Mouse (Mus musculus) lung, postnatal 0 days (tissue): ENCODE results near the gene Bcr. TPM values are rescaled to one million over a fixed set of nuclear protein-coding genes. Genes with fewer than 3 reads are reported as not detected.

ENCODE experiments used
- ATAC-seq: fragments of 200-750 bp; cut with Nextera tagmentation; 2 replicates; pipeline ENCODE4 v1.8.0; 2017; ENCODE audit warnings: moderate library complexity
- DNase-seq: peaks from one replicate; pipeline ENCODE4 v3.0.0-alpha.2; 2016; ENCODE audit warnings: low spot score
- H3K27ac ChIP-seq: fragments of 300-500 bp; sonication (generic); 2 replicates; pipeline ENCODE4 v1.5.1; 2014; ENCODE audit warnings: antibody characterized with exemption, mild to moderate bottlenecking, low read length, mixed read lengths
- H3K27me3 ChIP-seq: fragments of 300-500 bp; sonication (generic); replicated peaks from 2 replicates; pipeline ENCODE4 v1.6.1; 2014; ENCODE audit warnings: low read length, mixed read lengths; ENCODE audit not compliant: insufficient read depth
- H3K36me3 ChIP-seq: fragments of 300-500 bp; sonication (generic); 2 replicates; pipeline ENCODE4 v1.6.1; 2014; ENCODE audit warnings: low read length, mixed read lengths; ENCODE audit not compliant: insufficient read depth
- H3K4me1 ChIP-seq: fragments of 300-500 bp; sonication (generic); 2 replicates; pipeline ENCODE4 v1.6.1; 2014; ENCODE audit warnings: antibody characterized with exemption, low read depth, low read length, mixed read lengths; ENCODE audit not compliant: insufficient read depth
- H3K4me2 ChIP-seq: fragments of 300-500 bp; sonication (generic); replicated peaks from 2 replicates; pipeline ENCODE4 v1.6.1; 2014; ENCODE audit warnings: low read depth, mild to moderate bottlenecking, low read length, moderate library complexity, mixed read lengths
- H3K4me3 ChIP-seq: fragments of 300-500 bp; sonication (generic); 2 replicates; pipeline ENCODE4 v1.5.1; 2014; ENCODE audit warnings: low read depth, low read length
- H3K9ac ChIP-seq: fragments of 300-500 bp; sonication (generic); replicated peaks from 2 replicates; pipeline ENCODE4 v1.6.1; 2014; ENCODE audit warnings: low read depth, mild to moderate bottlenecking
- H3K9me3 ChIP-seq: fragments of 300-500 bp; sonication (generic); 2 replicates; pipeline ENCODE4 v1.6.1; 2016; ENCODE audit warnings: low read length, mixed read lengths
- CTCF ChIP-seq: IDR thresholded peaks from 2 replicates; pipeline ENCODE4 v1.5.1; 2016; ENCODE audit warnings: antibody characterized with exemption, mild to moderate bottlenecking
- EP300 ChIP-seq: IDR thresholded peaks from 2 replicates; pipeline ENCODE4 v1.6.1; 2016; ENCODE audit warnings: antibody characterized with exemption, mild to moderate bottlenecking, control low read depth
- WGBS: fragments of 180-500 bp; shearing (Covaris S2); extraction: QIAGEN DNeasy Blood & Tissue Kit; methylation state at CpG from one replicate; pipeline ENCODE4 v1.1.7; 2014; 5-methylcytosine and 5-hydroxymethylcytosine counted together
- polyA plus RNA-seq: library from polyadenylated mRNA; unstranded; fragments of >200 nt; fragmentation: Nextera tagmentation; extraction: Ambion mirVana; gene quantifications from 2 replicates; pipeline ENCODE4 v1.2.1, GENCODE M21; 2015

Gene Bcr
- polyA plus RNA-seq, 1 experiment from 2014 or later: 20.2 TPM

DNA sequence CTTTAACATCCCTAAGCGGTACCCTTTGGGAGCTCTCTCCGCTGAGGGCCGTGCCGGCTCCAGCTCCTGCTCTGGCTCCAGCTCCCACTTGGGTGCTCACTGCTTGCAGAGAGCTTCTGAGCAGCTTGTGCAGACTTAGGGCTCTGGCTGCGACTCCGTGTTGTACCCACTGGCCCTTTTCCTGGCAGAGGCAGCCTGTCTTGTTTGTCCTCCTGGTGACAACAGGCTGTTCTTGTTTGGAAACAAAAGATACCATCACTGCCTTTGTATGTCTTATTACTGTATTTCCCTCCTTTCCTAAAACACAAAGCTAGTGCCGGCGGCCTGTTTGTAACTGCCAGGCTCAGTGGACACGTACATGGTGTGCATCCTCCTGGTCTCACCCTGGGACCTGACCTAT, 53.2 kb downstream of the Bcr start:
- Histone ChIP-seq H3K27ac (no peak overlapping the region), H3K9me3 (no peaks in the 10 kb centered on the region), H3K4me2 (no peak overlapping the region), H3K4me1 (peaks cover 2% of the 10 kb centered on the region; the same call in 1 of the 2 replicates), H3K36me3 (no peaks in the 10 kb centered on the region), H3K4me3 (no peak overlapping the region), H3K27me3 (no peaks in the 10 kb centered on the region), H3K9ac (no peak overlapping the region)
- WGBS: 67% methylated on average over 9 of the region's 9 CpGs
- TF ChIP-seq CTCF: no peak
- TF ChIP-seq EP300: no peak
- DNase-seq: no peak
- no peak for ATAC-seq

GRCm38 (mm10) chr10:75115240-75115639, 54.8 kb downstream of the Bcr start:
- WGBS: 61% methylated on average over 5 of the region's 5 CpGs
- Histone ChIP-seq H3K4me2 (no peak overlapping the region), H3K36me3 (no peaks in the 10 kb centered on the region), H3K4me1 (peaks cover 2% of the 10 kb centered on the region; the same call in 1 of the 2 replicates), H3K9ac (no peak overlapping the region), H3K9me3 (no peaks in the 10 kb centered on the region), H3K27me3 (no peaks in the 10 kb centered on the region), H3K4me3 (no peak overlapping the region), H3K27ac (no peak overlapping the region)
- DNase-seq: peak; percentile 46
- TF ChIP-seq EP300 (no peak), CTCF (no peak)
- peak; percentile 57 for ATAC-seq

GRCm38 (mm10) chr10:75116842-75117457, 56.6 kb downstream of the Bcr start:
- Histone ChIP-seq H3K9ac (no peak overlapping the region), H3K36me3 (no peaks in the 10 kb centered on the region), H3K27ac (peak overlapping the region; percentile 44; the same call in 1 of the 2 replicates), H3K4me2 (no peak overlapping the region), H3K27me3 (no peaks in the 10 kb centered on the region), H3K4me3 (no peak overlapping the region), H3K4me1 (peaks cover 2% of the 10 kb centered on the region; the same call in 1 of the 2 replicates), H3K9me3 (no peaks in the 10 kb centered on the region)
- TF ChIP-seq EP300 (no peak), CTCF (no peak)
- WGBS: 48% methylated on average over 7 of the region's 7 CpGs
- DNase-seq (peak; percentile 38), ATAC-seq (0 out of 2 replicates have a peak, but pooled peaks have one; percentile 18)

DNA sequence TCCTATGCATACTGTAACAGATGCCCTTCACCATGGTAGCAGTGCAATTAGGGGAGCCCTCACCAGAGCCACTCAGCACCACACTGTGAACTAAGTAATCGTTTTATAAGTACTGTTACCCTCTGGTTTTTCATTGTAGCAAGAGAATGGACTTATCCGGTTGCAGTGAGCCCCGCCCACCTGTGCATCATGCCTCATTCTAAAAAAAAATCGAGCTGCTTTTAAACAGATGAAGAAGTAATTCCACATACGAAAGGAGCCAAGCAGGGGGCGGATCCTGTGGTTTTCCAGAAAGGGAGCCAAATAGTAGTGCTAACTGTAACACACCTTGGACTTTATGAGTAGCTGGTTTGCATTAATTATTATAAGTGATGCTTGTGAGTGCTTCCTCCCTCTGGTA, 58.1 kb downstream of the Bcr start:
- no peaks in the 10 kb centered on the region for H3K9me3 ChIP-seq
- 74% methylated on average over 6 of the region's 6 CpGs for WGBS
- H3K27me3 ChIP-seq: no peaks in the 10 kb centered on the region
- H3K4me2 ChIP-seq: no peak overlapping the region
- H3K27ac ChIP-seq: no peak overlapping the region
- DNase-seq (no peak), ATAC-seq (no peak)
- no peaks in the 10 kb centered on the region for H3K36me3 ChIP-seq
- no peak overlapping the region for H3K9ac ChIP-seq
- no peak overlapping the region for H3K4me3 ChIP-seq
- no peak for TF ChIP-seq EP300
- TF ChIP-seq CTCF: no peak
- peaks cover 2% of the 10 kb centered on the region; the same call in 1 of the 2 replicates for H3K4me1 ChIP-seq

DNA sequence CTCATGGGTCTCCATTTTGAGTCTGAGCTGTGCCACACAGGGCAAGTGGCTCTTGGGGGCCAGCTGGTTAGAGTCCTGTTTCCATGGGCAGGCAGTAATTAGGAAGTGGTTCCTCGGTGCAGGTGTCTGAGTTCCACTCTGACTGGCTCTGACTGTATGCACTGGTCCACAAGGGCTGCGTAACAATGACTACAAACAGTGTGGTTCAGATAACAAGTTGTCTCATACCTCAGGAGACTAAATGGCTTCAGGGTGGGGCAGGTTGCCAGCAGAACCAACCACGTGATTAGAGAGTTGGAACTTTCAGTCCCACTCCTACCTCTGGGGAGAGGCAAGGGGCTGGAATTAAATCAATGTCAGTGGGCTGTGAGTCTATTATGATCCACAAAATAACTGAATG, 59.0 kb downstream of the Bcr start:
- Histone ChIP-seq H3K27ac (no peak overlapping the region), H3K27me3 (no peaks in the 10 kb centered on the region), H3K4me1 (0 out of 2 replicates have a peak, but pooled peaks cover 2% of the 10 kb centered on the region), H3K9me3 (no peaks in the 10 kb centered on the region), H3K36me3 (no peaks in the 10 kb centered on the region), H3K9ac (no peak overlapping the region), H3K4me3 (no peak overlapping the region), H3K4me2 (no peak overlapping the region)
- WGBS: 46% methylated on average over 3 of the region's 3 CpGs
- DNase-seq: peak; percentile 53
- TF ChIP-seq CTCF (no peak), EP300 (no peak)
- ATAC-seq: peak; percentile 59

GRCm38 (mm10) chr10:75120176-75120575, 59.8 kb downstream of the Bcr start:
- no peak overlapping the region for H3K4me3 ChIP-seq
- H3K4me1 ChIP-seq: 0 out of 2 replicates have a peak, but pooled peaks cover 2% of the 10 kb centered on the region
- no peak for DNase-seq
- 77% methylated on average over 5 of the region's 5 CpGs for whole genome bisulfite sequencing
- no peaks in the 10 kb centered on the region for H3K27me3 ChIP-seq
- no peaks in the 10 kb centered on the region for H3K9me3 ChIP-seq
- H3K4me2 ChIP-seq: no peak overlapping the region
- no peak overlapping the region for H3K9ac ChIP-seq
- no peak overlapping the region for H3K27ac ChIP-seq
- ATAC-seq: no peak
- TF ChIP-seq EP300: no peak
- H3K36me3 ChIP-seq: peaks cover 3% of the 10 kb centered on the region; the same call in 1 of the 2 replicates
